Mouse (Mus musculus): Measurements from ENCODE around the gene Caln1. TPM values are rescaled to one million over a fixed set of nuclear protein-coding genes. Genes with fewer than 3 reads are reported as not detected.

The Caln1 gene
- polyA plus RNA-seq, 1 experiment from 2014 or later: 0.21 TPM

DNA sequence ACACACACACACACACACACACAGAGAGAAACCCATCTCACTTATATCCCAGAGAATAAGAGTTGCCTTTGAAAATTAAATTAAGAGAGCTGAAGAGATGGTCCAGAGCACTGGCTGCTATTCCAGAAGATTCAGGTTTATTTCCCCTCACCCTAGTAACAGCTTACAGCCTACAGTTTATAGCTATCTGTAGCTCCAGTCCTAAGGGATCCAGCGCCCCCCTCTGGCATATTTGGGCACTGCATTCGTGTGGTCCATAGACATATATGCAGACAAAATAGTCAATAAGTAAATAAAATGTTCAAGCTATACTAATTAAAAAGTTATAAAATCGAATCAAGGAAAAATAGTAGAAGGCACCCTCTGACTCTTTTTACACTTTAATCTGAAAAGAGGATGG, 442.0 kb downstream of the Caln1 start:
- Histone ChIP-seq H3K36me3 (no peaks in the 10 kb centered on the region), H3K9me3 (no peaks in the 10 kb centered on the region), H3K27ac (no peak overlapping the region), H3K27me3 (ENCODE audit: insufficient read depth, poor library complexity, severe bottlenecking) (no peaks in the 10 kb centered on the region), H3K4me1 (no peaks in the 10 kb centered on the region), H3K4me3 (no peak overlapping the region)
- WGBS: 25% methylated on average over 3 of the region's 3 CpGs
- DNase-seq (ENCODE audit: low spot score): no peak

DNA sequence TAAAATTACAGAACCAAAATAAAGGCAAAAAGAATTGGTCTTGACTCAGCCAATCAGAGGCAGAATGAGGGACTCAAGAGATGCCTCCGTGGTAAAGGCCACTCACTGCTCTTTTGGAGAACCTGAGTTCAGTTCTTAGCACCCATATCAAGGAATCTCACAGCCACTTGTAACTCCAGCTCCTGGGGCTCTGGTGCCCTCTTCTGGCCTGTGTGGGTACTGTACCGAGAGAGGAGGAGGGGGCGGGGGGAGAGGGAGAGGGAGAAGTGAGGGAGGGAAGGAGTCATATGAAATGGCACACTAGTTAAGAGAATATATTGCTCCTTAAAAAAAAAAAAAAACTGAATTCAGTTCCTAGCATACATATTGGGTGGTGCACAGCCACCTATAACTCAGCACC, 442.7 kb downstream of the Caln1 start:
- no peaks in the 10 kb centered on the region for H3K27me3 ChIP-seq (ENCODE audit: insufficient read depth, poor library complexity, severe bottlenecking)
- no peaks in the 10 kb centered on the region for H3K36me3 ChIP-seq
- H3K27ac ChIP-seq: no peak overlapping the region
- no peak for DNase-seq (ENCODE audit: low spot score)
- H3K9me3 ChIP-seq: no peaks in the 10 kb centered on the region
- H3K4me3 ChIP-seq: no peak overlapping the region
- no peaks in the 10 kb centered on the region for H3K4me1 ChIP-seq
- WGBS: 74% methylated on average over 3 of the region's 3 CpGs

DNA sequence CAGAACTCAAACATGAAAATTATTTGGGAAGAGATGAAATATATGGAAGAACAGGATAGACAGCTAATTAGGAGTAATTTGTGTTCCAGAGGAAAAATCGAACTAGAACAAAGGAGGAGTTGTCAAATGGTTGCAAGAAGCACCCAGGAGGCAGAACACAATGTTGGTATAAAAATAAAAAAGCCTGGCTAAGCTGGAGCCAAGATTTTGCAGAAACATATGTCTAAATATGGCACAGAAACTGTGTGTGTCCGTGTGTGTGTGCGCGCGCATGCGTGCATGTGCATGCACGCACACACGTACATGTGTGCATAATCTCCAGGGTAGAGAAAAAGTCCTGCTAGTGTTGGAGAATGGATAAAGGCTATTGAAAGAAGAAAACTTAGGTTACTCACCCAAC, 443.3 kb downstream of the Caln1 start:
- Histone ChIP-seq H3K27me3 (ENCODE audit: insufficient read depth, poor library complexity, severe bottlenecking) (no peaks in the 10 kb centered on the region), H3K4me1 (no peaks in the 10 kb centered on the region), H3K27ac (no peak overlapping the region), H3K4me3 (no peak overlapping the region), H3K9me3 (no peaks in the 10 kb centered on the region), H3K36me3 (no peaks in the 10 kb centered on the region)
- no peak for DNase-seq (ENCODE audit: low spot score)
- WGBS: 93% methylated on average over 8 of the region's 8 CpGs

DNA sequence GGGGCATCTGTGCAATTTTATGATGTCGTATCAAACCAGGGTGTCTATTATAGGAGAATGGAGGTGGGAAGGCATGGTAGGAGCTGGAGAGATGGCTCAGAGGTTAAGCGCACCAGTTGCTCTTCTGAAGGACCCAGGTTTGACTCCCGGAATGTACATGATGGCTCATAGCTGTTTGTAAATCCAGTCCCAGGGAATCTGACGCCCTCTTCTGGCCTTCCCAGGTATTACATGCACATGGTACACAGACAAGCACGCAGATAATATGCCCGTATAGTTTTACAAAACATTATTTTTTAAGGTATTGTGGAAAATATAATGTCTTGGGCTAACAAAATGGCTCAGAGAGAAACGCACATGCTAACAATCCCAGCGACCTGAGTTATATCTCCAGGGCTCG, 443.8 kb downstream of the Caln1 start:
- no peaks in the 10 kb centered on the region for H3K9me3 ChIP-seq
- no peaks in the 10 kb centered on the region for H3K27me3 ChIP-seq (ENCODE audit: insufficient read depth, poor library complexity, severe bottlenecking)
- H3K27ac ChIP-seq: no peak overlapping the region
- H3K36me3 ChIP-seq: no peaks in the 10 kb centered on the region
- DNase-seq (ENCODE audit: low spot score): no peak
- no peaks in the 10 kb centered on the region for H3K4me1 ChIP-seq
- H3K4me3 ChIP-seq: no peak overlapping the region
- 83% methylated on average over 9 of the region's 9 CpGs for WGBS

DNA sequence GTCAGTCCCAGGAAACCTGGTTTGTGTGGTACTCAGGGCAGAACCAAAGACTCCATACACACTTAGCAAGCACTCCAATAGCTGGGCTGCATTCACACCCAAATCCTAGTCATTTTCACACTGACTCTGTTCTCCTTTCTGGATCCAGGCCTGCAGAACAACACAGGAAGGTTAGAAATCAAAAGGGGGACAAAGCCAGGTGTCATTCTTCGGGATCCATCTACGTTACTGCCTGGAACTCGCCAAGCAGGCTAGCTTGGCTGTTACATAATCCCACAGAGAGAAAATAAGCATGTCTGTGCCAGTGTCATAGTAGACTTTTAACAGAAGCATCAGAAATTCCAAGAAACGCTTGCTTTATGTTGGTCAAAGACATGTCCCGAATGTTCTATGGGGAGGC, 446.1 kb downstream of the Caln1 start:
- WGBS: 84% methylated on average over 5 of the region's 5 CpGs
- H3K36me3 ChIP-seq: no peaks in the 10 kb centered on the region
- DNase-seq (ENCODE audit: low spot score): no peak

DNA sequence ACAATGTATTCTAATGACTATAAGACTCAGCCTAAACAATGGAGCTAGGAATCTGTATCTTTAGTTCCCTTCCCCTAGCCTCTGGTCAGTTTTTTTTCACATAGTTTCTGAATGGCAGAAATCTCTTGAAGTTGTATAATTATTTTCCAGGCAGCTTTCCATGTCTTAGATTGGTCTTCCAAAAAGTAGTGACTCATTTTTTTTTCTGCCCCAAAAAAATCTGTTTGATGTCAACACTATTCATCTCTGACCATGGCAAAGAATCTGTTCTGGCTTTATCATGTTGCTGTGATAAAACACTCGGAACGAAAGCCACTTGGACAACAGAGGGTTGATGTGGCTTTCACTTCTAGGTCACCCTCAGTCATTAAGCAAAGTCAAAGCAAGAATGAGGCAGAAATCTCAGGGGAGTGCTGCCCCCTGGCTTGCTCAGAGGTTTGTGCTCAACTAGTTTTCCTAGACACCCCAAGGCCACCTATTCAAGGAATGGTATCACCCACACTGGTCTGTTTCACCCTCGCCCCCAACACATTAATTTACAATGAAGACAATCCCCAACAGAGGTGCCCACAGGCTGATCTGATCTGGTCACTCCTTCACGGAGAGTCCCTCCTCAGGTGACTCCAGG, 450.9 kb downstream of the Caln1 start:
- H3K4me1 ChIP-seq: no peaks in the 10 kb centered on the region
- H3K27ac ChIP-seq: no peak overlapping the region
- H3K36me3 ChIP-seq: no peaks in the 10 kb centered on the region
- WGBS: 64% methylated on average over 4 of the region's 4 CpGs
- no peak for DNase-seq (ENCODE audit: low spot score)
- H3K4me3 ChIP-seq: no peak overlapping the region
- H3K9me3 ChIP-seq: no peaks in the 10 kb centered on the region
- no peaks in the 10 kb centered on the region for H3K27me3 ChIP-seq (ENCODE audit: insufficient read depth, poor library complexity, severe bottlenecking)

More for the DNA sequence above, 446.1 kb downstream of the Caln1 start:
- no peaks in the 10 kb centered on the region for H3K27me3 ChIP-seq (ENCODE audit: insufficient read depth, poor library complexity, severe bottlenecking)
- H3K27ac ChIP-seq: no peak overlapping the region
- H3K4me1 ChIP-seq: no peaks in the 10 kb centered on the region
- no peaks in the 10 kb centered on the region for H3K9me3 ChIP-seq
- H3K4me3 ChIP-seq: no peak overlapping the region

DNA sequence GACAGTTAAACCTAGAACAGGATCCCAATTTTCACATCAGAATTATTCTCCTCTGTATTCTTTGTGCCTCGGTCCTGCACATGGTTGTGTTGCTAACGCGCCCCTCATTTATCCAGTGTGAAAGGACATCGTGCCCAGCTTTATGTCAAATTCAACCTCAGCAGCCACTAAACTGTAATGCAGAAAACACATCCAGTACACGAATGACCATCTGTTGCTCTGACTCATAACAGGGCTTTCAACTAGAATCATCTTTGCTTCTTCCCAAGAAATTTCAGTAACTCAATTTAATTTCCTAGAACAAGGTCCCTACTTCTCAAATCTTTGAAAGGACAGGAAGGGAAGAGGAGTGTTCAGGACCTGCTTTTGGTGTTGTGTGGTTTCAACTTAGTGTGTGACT, 451.4 kb downstream of the Caln1 start:
- no peaks in the 10 kb centered on the region for H3K9me3 ChIP-seq
- DNase-seq (ENCODE audit: low spot score): no peak
- no peak overlapping the region for H3K4me3 ChIP-seq
- no peaks in the 10 kb centered on the region for H3K4me1 ChIP-seq
- no peak overlapping the region for H3K27ac ChIP-seq
- WGBS: 82% methylated on average over 5 of the region's 5 CpGs
- H3K36me3 ChIP-seq: no peaks in the 10 kb centered on the region
- no peaks in the 10 kb centered on the region for H3K27me3 ChIP-seq (ENCODE audit: insufficient read depth, poor library complexity, severe bottlenecking)

DNA sequence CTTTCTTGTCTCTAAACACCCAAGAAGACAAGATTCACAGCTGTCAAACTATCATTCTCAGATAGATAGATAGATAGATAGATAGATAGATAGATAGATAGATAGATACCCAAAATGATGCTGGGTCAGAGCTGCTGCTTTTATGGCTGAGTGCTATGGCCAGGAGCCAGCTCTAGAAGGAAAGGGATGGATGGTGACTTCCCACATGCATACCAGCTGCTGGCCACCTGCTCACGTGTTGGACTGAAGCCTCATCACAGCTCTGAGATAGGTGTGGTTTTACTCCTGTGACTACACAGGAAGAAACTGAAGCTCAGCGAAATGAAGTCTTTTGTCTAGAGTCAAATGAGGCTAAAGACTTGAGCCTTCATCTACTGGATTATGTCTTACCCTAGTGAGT, 456.5 kb downstream of the Caln1 start:
- H3K4me3 ChIP-seq: no peak overlapping the region
- WGBS: 74% methylated on average over 2 of the region's 2 CpGs
- no peaks in the 10 kb centered on the region for H3K36me3 ChIP-seq
- no peaks in the 10 kb centered on the region for H3K9me3 ChIP-seq
- DNase-seq (ENCODE audit: low spot score): no peak
- H3K4me1 ChIP-seq: no peaks in the 10 kb centered on the region
- H3K27me3 ChIP-seq (ENCODE audit: insufficient read depth, poor library complexity, severe bottlenecking): no peaks in the 10 kb centered on the region
- no peak overlapping the region for H3K27ac ChIP-seq

DNA sequence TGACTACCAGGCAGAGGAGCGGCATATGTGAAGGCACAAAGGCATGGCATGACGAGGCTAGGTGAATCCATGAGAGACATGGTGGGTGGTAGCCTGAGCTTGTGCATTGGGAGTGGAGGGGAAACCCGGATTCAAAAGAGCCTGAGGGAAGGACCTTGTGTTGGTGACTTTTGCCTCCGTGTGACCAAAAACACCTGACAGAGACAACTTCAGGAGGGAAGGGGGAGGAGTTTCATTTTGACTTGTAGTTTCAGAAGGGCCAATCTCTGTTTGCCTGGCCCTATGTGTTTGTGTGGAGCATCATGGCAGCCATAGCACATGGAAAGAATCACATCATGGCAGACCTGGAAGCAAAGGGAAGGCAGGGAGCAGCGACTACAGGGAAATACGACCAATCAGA, 479.3 kb downstream of the Caln1 start:
- Histone ChIP-seq H3K27me3 (ENCODE audit: insufficient read depth, poor library complexity, severe bottlenecking) (no peaks in the 10 kb centered on the region), H3K9me3 (no peaks in the 10 kb centered on the region), H3K4me1 (peaks cover 17% of the 10 kb centered on the region; the same call in 1 of the 2 replicates), H3K4me3 (no peak overlapping the region), H3K27ac (no peak overlapping the region), H3K36me3 (no peaks in the 10 kb centered on the region)
- no peak for DNase-seq (ENCODE audit: low spot score)
- 80% methylated on average over 6 of the region's 6 CpGs for WGBS

DNA sequence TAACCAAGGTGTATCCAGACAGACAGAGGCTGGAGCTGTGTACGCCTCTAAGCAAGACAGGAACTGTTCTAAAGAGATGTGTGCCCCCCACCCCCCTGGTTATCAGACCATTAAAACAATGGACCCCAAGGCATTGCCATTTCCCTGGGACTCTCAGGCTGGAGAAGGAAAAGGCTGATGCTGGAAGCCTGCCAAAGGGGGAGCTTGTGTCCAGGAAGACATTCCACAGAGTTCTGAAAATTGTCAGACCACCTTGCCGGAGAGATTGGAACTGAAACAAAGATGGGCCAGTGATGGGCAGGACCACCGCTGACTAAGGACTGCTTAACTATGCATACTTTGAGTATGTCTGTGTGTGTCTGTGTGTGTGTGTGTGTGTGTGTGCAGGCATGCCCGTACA, 480.4 kb downstream of the Caln1 start:
- H3K4me1 ChIP-seq: peaks cover 17% of the 10 kb centered on the region; the same call in 1 of the 2 replicates
- no peak for DNase-seq (ENCODE audit: low spot score)
- no peaks in the 10 kb centered on the region for H3K36me3 ChIP-seq
- H3K27me3 ChIP-seq (ENCODE audit: insufficient read depth, poor library complexity, severe bottlenecking): no peaks in the 10 kb centered on the region
- H3K9me3 ChIP-seq: no peaks in the 10 kb centered on the region
- no peak overlapping the region for H3K27ac ChIP-seq
- WGBS: 66% methylated on average over 4 of the region's 4 CpGs
- H3K4me3 ChIP-seq: no peak overlapping the region

DNA sequence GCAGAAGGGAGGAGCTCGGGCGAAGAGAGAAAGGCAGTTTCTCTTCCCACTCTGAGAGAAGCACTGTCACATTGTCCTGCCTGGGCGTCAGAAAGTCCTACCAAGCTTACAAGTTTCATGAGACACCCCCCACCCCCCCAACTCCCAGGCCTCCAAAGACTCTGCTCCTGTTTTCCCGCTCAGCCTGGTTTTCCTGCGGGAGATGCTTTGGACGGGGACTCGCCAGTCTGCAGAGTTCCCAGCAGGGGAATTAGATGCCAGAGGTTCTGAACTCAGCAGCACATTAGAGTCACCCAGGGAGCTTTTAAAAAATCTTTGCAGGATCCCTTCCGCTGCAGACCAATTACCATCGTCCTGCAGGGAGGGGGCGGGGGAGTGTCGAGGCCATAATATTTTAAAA, 482.9 kb downstream of the Caln1 start:
- peak overlapping the region; percentile 83 for H3K27ac ChIP-seq
- H3K27me3 ChIP-seq (ENCODE audit: insufficient read depth, poor library complexity, severe bottlenecking): no peaks in the 10 kb centered on the region
- WGBS: 6% methylated on average over 11 of the region's 11 CpGs
- no peak for DNase-seq (ENCODE audit: low spot score)
- no peaks in the 10 kb centered on the region for H3K36me3 ChIP-seq
- peak overlapping the region; percentile 54 for H3K4me3 ChIP-seq
- peaks cover 17% of the 10 kb centered on the region; the same call in 1 of the 2 replicates for H3K4me1 ChIP-seq
- H3K9me3 ChIP-seq: no peaks in the 10 kb centered on the region

DNA sequence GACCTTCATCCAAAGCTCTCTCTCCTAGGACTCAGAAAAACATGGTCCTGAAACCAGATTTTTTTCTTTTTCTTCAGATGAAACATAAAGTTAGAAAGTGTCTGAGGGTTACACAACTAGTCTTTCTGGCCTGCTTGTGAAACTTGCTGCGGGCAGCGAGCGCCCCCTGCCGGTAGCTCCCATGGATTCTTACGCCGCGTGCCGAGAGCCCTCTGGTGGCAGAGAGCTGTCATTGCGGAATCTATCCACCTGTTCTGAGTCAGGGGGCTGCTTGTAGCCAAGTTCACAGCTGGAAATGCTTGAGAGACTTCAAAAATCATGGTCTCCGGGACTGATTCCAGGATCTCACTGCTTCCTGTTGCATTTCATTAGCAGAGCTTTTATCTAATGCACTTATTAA, 484.1 kb downstream of the Caln1 start:
- peak; percentile 80 for DNase-seq (ENCODE audit: low spot score)
- Histone ChIP-seq H3K36me3 (no peaks in the 10 kb centered on the region), H3K27ac (no peak overlapping the region), H3K4me1 (peaks cover 17% of the 10 kb centered on the region; the same call in 1 of the 2 replicates), H3K4me3 (no peak overlapping the region), H3K9me3 (no peaks in the 10 kb centered on the region), H3K27me3 (ENCODE audit: insufficient read depth, poor library complexity, severe bottlenecking) (no peaks in the 10 kb centered on the region)
- WGBS: under 1% methylated on average over 10 of the region's 10 CpGs

DNA sequence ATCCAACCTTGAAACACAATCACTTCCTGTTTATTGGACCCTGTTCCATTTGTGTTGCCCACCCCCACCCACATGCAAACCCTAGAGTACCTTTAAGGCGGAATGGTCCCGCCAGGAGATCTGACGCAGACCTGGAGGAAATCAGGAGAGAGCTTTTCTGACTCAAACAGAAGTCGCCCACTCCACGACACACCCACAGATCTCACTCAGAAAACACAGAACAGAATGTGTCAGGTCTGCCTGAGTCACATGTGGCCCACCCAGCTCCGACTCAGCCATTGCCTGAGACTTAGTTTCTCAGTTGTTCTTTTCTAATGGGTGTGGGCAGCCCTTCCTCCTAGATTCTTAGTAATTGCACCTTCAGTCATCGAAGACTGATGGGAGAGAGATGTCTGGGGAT, 485.2 kb downstream of the Caln1 start:
- no peak overlapping the region for H3K4me3 ChIP-seq
- no peak for DNase-seq (ENCODE audit: low spot score)
- H3K27ac ChIP-seq: no peak overlapping the region
- no peaks in the 10 kb centered on the region for H3K36me3 ChIP-seq
- no peaks in the 10 kb centered on the region for H3K9me3 ChIP-seq
- 74% methylated on average over 7 of the region's 7 CpGs for WGBS
- H3K27me3 ChIP-seq (ENCODE audit: insufficient read depth, poor library complexity, severe bottlenecking): no peaks in the 10 kb centered on the region
- H3K4me1 ChIP-seq: peaks cover 13% of the 10 kb centered on the region; the same call in 1 of the 2 replicates

DNA sequence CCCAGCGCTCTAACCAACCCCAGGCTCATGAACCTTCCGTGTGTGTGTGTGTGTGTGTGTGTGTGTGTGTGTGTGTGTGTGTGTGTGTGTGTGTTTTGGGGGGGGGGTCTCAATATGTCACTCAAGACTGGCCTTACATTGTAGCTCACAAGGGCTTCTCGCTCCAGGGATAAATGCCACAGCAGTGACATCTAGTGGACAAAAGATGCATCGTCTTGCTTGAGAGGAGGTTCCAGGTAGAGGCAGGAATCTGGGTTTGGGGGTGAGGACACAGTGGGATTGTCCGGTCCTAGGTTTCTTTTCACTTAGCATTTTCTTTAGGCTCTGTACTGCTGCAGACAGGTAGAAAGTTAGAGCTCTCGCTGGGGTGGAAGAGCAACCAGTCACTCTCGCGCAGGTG, 488.9 kb downstream of the Caln1 start:
- no peak overlapping the region for H3K4me3 ChIP-seq
- 20% methylated on average over 8 of the region's 8 CpGs for WGBS
- H3K9me3 ChIP-seq: no peaks in the 10 kb centered on the region
- H3K27me3 ChIP-seq (ENCODE audit: insufficient read depth, poor library complexity, severe bottlenecking): no peaks in the 10 kb centered on the region
- H3K36me3 ChIP-seq: no peaks in the 10 kb centered on the region
- no peak overlapping the region for H3K27ac ChIP-seq
- no peak for DNase-seq (ENCODE audit: low spot score)
- no peaks in the 10 kb centered on the region for H3K4me1 ChIP-seq

All from heart, embryonic 10.5 days (tissue).